Mouse (Mus musculus) frontal cortex, adult 2 months (tissue): ENCODE results near the gene Rnf224. TPM values are rescaled to one million over a fixed set of nuclear protein-coding genes. Genes with fewer than 3 reads are reported as not detected.

ENCODE experiments used
- DNase-seq, 2 experiments: peaks; one replicate each; pipeline ENCODE4 v3.0.0; 2022; ENCODE audit warnings: low spot score in 1 of 2; ENCODE audit errors: extremely low spot score in 1 of 2
- polyA plus RNA-seq: library from polyadenylated mRNA; depleted of rRNA; stranded (reverse); fragments of >200 nt; gene quantifications from 2 replicates; pipeline ENCODE4 v1.2.3, GENCODE M21; 2012

Gene Rnf224
- polyA plus RNA-seq, 1 experiment, result not detected

- DNase-seq, result peak in 1 of 2 experiments; percentile 55
These were observed 20.0 kb upstream of the Rnf224 start for GRCm38 (mm10) chr2:25256443-25257109.

DNA sequence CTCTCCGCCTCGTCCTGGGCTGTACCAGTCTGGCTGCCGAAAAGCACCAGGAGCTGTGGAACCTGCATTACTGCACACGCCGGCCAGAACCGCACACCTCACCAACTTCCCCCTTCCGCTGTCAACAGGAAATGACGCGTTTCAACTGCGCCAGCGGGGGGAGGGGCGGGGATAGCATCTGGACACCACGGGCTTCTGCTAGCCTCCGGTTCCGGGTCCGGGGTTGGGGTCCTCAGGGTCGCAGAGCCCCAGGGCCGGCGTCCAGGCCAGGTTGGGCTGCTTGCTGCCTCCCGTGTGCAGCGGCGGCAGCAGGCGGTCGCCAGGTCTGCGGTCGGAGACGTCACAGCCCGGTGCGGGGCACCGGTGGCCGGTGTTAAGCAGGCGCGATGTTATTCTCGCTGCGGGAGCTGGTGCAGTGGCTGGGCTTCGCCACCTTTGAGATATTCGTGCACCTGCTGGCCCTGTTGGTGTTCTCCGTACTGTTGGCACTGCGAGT, 18.7 kb upstream of the Rnf224 start, which contains the start of gene Tmem203:
Tmem203 (plus strand) TSS at position 156 of the 496 bp plus-strand sequence.
- peak; percentile 78 to 90 for DNase-seq

DNA sequence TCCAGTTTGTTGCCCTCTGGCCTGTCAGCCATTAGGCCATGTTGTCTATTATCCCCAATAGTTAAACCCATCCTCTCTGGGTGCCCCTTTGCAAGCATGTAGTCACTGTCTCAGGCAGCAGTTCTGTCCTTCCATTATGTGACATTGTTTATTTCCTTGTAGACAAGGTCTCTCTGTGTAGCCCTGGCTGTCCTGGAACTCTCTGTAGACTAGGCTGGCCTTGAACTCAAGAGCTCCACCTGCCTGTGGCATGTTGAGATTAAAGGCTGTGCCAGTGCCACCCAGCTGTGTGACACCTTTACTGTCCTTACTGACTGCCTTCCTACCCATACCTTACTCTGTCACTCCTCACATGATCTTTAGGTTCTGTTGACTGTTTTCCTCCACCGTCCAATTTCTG, 15.7 kb upstream of the Rnf224 start:
- no peak for DNase-seq

DNA sequence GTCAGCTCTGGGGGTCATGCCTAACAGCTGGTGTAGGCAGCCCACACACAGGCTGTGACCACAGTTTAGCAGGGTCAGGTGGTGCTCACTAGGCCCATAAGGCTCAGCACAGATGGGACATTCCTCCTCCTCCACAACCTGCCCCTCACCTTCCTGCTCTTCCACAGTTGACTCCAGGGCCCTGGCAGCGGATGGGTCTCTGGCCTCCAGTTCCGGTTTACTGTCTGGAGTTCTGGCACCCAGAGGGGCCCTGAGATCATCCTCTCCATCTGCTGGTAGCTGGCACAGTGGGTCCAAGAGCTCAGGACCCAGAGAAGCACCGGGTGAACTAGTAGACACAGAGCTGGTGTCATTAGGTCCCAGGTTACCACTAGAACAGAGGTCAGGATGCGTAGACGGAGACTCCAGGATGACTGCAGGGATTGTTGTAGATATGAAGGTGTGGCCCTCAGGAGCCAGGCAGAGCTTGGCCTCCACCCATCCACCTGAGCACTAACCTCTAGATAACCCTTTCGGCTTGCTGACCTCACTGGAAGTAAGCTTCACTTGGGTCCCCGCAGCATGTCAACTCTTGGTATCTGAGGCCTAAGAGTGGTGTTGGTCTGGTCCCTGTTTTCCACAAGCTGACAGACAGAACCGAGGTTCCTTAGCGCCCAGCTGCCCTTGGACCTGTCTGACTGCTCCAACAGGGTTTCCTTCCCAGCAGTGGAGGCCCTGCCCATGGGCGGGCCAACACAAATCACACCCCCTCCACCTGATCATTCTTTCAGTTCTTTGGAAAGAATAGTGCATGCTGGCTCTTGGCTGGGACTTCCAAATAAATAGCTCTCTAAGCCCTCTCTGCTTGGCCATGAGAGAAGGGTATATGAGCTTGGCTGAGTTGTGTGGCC, 9.8 kb upstream of the Rnf224 start, which contains the start of gene AL732309.1:
AL732309.1 (minus strand) TSS at position 681 of the 890 bp plus-strand sequence.
- no peak for DNase-seq

- no peak for DNase-seq
These were observed 7.6 kb upstream of the Rnf224 start for GRCm38 (mm10) chr2:25244144-25244543.

GRCm38 (mm10) chr2:25243342-25243741, 6.8 kb upstream of the Rnf224 start:
- DNase-seq, result no peak

- no peak for DNase-seq
These were observed 5.5 kb upstream of the Rnf224 start, which contains the start of the genes Rnf208 and Cysrt1 for GRCm38 (mm10) chr2:25242101-25242506. Gene Rnf208, plus strand, starts transcription at chr2:25242255. Gene Cysrt1, minus strand, starts transcription at chr2:25242452.

DNA sequence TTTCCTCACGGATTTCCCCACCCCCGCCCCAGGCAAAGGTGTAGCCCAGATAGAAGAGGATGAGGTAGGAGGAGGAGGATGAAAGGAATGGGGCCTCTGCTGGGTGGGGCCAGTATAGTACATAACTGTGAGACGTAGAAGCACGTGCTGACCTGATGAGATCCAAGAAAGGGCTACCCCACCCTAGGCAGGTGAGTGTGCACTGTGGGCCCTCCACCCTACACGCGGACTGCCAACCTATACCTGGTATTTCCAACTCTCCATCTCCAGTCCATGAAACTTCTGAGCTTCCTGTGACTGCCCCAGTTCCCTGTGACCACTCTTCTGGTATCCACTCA, 4.8 kb upstream of the Rnf224 start:
- DNase-seq, result no peak

DNA sequence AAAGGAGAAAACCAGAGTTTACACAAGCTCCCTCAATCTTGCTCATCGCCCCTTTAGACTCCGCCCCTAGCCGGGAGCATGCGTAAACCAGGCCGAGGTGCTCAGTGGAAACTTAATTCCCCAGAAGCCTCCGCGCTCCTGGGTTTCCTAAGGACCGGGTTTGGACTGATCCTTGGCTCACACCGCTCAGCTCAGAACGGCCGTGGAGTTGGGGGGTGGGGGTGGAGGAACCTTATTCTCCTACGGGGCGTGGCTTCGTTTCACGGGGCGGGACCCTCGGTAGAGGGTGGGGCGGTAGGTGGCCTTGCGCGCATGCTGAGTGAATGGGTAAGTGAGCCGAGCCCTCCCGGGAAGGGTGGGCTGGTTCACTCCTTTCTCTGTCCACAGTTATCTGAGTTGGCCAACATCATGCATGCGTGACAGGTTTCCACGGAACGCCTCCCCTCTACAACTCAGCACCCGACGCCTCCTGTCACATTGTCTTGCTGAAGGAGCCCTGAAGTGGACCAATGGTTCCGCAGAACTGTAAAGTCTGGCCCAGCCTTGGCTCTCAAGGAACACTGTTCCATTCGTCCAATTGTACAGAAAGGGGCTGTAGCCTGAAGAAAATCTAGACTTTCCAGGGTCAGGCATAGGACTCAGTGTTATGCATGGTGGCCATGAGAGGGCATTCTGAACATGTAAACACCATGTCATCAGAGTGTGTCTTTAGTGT, 4.3 kb upstream of the Rnf224 start:
- peak; percentile 60 to 81 for DNase-seq

DNA sequence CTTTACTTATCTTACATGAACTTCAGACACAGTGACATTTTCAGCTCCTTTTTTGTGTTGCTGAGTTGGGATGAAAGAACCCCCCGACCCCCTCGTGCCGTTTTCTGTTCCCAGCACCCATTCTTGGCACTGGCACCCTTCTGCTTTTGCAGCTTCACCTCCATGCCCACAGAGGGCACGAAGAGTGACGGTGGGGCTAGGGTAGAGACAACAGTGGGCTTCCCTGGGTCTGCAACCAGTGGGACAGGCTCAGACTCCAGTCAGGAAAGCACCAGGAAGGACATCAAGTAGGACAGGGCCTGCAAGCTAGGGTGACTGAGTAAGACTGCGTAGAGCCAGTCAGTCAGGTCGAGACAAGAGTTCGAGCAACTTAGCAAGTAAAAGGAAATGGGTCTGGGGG, 3.7 kb upstream of the Rnf224 start:
- DNase-seq, result no peak

GRCm38 (mm10) chr2:25239766-25240165, 3.2 kb upstream of the Rnf224 start:
- no peak for DNase-seq

GRCm38 (mm10) chr2:25238106-25238505, 1.5 kb upstream of the Rnf224 start:
- DNase-seq, result no peak

DNA sequence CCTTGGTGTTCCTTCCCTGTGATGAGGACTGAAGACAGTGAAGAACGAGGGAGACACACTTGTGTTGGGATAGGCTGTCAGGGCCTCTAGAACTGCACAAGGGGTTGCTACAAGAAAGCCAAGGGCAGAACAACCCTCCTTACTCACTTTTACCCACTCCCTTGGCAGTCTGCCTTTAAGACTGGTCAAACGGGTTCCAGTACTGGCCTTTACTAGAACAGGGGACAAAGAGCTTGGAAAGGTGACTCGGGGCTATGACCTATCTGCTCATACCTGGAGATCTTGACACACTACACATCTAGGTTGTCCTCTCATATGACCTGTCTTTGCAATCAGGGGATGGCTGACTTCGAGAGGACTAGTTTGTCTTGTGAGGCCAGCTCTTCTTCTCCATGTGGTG, 935 bp upstream of the Rnf224 start:
- DNase-seq, result no peak

DNA sequence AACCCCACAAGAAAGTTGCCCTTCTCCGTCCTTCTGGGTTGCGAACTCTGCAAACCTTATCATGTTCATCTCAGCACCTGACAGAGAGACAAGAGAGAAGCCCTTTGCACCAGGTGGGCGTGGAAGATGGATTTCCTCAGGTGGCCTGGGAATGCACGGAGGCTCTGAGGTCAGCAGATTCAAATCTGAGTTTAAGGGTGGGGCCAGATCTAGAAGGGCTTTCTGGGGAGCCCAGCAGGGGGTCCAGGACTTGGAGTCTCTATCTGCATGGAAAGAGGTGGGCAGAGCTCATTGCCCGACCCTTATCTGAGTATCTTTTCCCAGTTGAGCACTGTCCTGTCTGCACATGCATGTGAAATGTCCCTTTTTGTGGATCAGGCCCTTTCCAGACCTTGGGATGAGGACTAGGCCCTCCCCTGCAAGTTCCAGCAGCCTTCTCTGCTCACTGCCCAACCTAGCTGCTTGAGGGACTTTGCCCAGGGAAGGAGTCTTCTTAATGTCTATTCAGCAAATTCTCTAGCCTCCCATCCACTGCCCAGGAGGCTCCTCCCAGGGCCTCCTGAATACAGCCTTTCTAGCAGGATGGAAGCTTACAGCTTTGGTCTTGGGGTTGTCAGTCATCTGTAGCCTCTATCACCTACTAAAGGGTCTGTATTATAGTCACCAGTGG, 1.9 kb downstream of the Rnf224 start:
- no peak for DNase-seq

- no peak for DNase-seq
These were observed 2.5 kb downstream of the Rnf224 start, which contains the start of gene Slc34a3 for GRCm38 (mm10) chr2:25234050-25234449. Gene Slc34a3, minus strand, starts transcription at chr2:25234364.

DNA sequence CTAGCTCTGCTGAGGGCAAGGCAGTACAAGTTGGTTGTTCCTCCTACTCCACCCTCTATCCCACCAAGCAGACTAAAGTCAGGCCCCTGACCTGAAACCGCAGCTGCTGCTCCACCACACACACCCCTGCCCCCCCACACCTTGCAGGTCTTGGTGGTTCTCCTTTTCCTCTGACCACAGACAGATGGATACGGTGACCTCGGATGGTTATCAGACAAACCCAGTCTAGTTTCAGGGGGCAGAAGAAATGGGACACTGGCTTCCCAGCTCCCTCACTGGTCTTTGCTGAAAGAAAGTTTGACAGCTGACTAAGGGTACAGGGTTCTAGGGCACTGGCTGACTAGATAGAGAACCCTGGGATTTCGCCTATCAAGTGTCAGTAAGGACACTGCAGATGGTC, 3.2 kb downstream of the Rnf224 start:
- no peak for DNase-seq

DNA sequence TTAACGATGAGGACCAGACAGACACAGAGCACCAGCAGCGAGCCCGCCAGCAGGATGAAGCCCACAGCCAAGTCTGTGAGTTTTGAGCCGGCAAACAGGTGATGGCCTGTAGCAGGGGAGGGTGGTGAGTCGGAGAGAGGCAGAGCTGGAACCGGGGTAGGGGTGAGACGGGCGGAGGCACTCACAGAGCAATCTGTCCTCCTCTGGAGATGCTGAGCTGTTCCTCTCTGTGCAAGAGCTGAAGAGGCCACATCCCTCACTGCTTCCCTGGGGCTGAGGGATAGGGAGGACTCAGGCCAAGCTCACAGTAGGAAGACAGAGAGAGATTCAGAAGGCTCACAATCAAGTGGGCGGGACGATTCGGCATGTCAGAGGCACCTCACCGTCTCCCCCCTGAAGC, 5.5 kb downstream of the Rnf224 start:
- DNase-seq, result no peak

- DNase-seq, result no peak
These were observed 6.0 kb downstream of the Rnf224 start for GRCm38 (mm10) chr2:25230581-25230980.

GRCm38 (mm10) chr2:25229582-25229981, 7.0 kb downstream of the Rnf224 start:
- DNase-seq, result no peak

- DNase-seq, result no peak
These were observed 7.5 kb downstream of the Rnf224 start for GRCm38 (mm10) chr2:25228995-25229530.
